ENCODE assay signal across 10 mouse cellular contexts in genomic region chr1:86032273-86032987, GRCm38 (mm10). TPM values are rescaled to one million over a fixed set of nuclear protein-coding genes. Genes with fewer than 3 reads are reported as not detected.
A peak's percentile ranks its signal among the peaks of the same experiment; 100 is the strongest.
DNase-seq lines count a peak whose midpoint lies in the region; ATAC-seq lines count a peak whose summit lies in the region.
"Had no signal": no experiment of that assay in that cellular context is flagged by ENCODE, and none has a peak within 500 bp of the region (broad histone marks: within the 10 kb centered on the region; RNA-seq: fewer than 3 reads in every experiment).

No protein-coding gene starts in this region.

- peak; percentile 50 for DNase-seq in ES-CJ7 (ENCODE audit: low read depth, low spot score)
- DNase-seq in cerebellum, adult 8-10 months, result peak; percentile 26
- DNase-seq in midbrain, embryonic 14.5 days, result peak; percentile 61
- no peak for DNase-seq in thymus, postnatal 10 days (ENCODE audit: low spot score in 2 of 2)
- DNase-seq in heart, embryonic 10.5 days (ENCODE audit: low spot score), result no peak
- DNase-seq in kidney, adult 8-10 months, result no peak
- DNase-seq: liver, embryonic 13.5 days had no signal

- peak overlapping the region; percentile 85 for H3K27ac ChIP-seq in hindbrain, embryonic 13.5 days
- H3K27ac ChIP-seq in midbrain, embryonic 14.5 days (replicated peaks; ENCODE audit: low read depth, low read length), result peak overlapping the region; percentile 64
- H3K27ac ChIP-seq in heart, embryonic 10.5 days, result no peak overlapping the region
- no peak overlapping the region for H3K27ac ChIP-seq in kidney, embryonic 15.5 days
- H3K27ac ChIP-seq: liver, embryonic 13.5 days; stomach, embryonic 15.5 days had no signal

- H3K27me3 ChIP-seq in hindbrain, embryonic 13.5 days, result no peaks in the 10 kb centered on the region
- H3K27me3 ChIP-seq in midbrain, embryonic 14.5 days (ENCODE audit: control insufficient read depth, insufficient read depth, low read length), result no peaks in the 10 kb centered on the region
- H3K27me3 ChIP-seq in heart, embryonic 10.5 days (ENCODE audit: insufficient read depth, poor library complexity, severe bottlenecking), result peaks cover 21% of the 10 kb centered on the region; the same call in 1 of the 2 replicates
- H3K27me3 ChIP-seq in kidney, embryonic 15.5 days, result 0 out of 2 replicates have a peak, but pooled peaks cover 3% of the 10 kb centered on the region
- H3K27me3 ChIP-seq: stomach, embryonic 15.5 days had no signal

- no peak overlapping the region for H3K9ac ChIP-seq in hindbrain, embryonic 13.5 days
- H3K9ac ChIP-seq in midbrain, embryonic 14.5 days (replicated peaks; ENCODE audit: low read length), result no peak overlapping the region
- no peak overlapping the region for H3K9ac ChIP-seq in kidney, embryonic 15.5 days
- H3K9ac ChIP-seq: liver, embryonic 13.5 days; stomach, embryonic 15.5 days had no signal

- no peak overlapping the region for H3K4me2 ChIP-seq in hindbrain, embryonic 13.5 days
- no peak overlapping the region for H3K4me2 ChIP-seq in midbrain, embryonic 14.5 days (ENCODE audit: low read length)
- no peak overlapping the region for H3K4me2 ChIP-seq in kidney, embryonic 15.5 days
- H3K4me2 ChIP-seq: liver, embryonic 13.5 days; stomach, embryonic 15.5 days had no signal

- peaks cover 14% of the 10 kb centered on the region for H3K4me1 ChIP-seq in hindbrain, embryonic 13.5 days (replicated peaks)
- no peaks in the 10 kb centered on the region for H3K4me1 ChIP-seq in midbrain, embryonic 14.5 days (ENCODE audit: control insufficient read depth, insufficient read depth, low read length)
- H3K4me1 ChIP-seq in heart, embryonic 10.5 days, result no peaks in the 10 kb centered on the region
- no peaks in the 10 kb centered on the region for H3K4me1 ChIP-seq in kidney, embryonic 15.5 days
- H3K4me1 ChIP-seq: liver, embryonic 13.5 days; stomach, embryonic 15.5 days had no signal

- 8% methylated on average over 11 of the region's 11 CpGs for WGBS in hindbrain, embryonic 13.5 days
- WGBS in midbrain, embryonic 14.5 days, result 10% methylated on average over 11 of the region's 11 CpGs
- WGBS in heart, embryonic 10.5 days, result 31% methylated on average over 11 of the region's 11 CpGs
- WGBS in kidney, embryonic 15.5 days, result 18% methylated on average over 11 of the region's 11 CpGs

- H3K4me3 ChIP-seq in hindbrain, embryonic 13.5 days, result no peak overlapping the region
- H3K4me3 ChIP-seq in midbrain, embryonic 14.5 days (replicated peaks; ENCODE audit: low read depth, low read length), result no peak overlapping the region
- H3K4me3 ChIP-seq in heart, embryonic 10.5 days, result no peak overlapping the region
- H3K4me3 ChIP-seq in kidney, embryonic 15.5 days (replicated peaks), result no peak overlapping the region
- H3K4me3 ChIP-seq: liver, embryonic 13.5 days; stomach, embryonic 15.5 days had no signal

- peak; percentile 93 for ATAC-seq in hindbrain, embryonic 13.5 days (ENCODE audit: low FRiP score)
- peak; percentile 60; the same call in 1 of the 2 replicates for ATAC-seq in midbrain, embryonic 14.5 days (ENCODE audit: low FRiP score, low TSS enrichment)
- ATAC-seq in kidney, embryonic 15.5 days (replicated peaks; ENCODE audit: low FRiP score), result no peak

- H3K36me3 ChIP-seq in hindbrain, embryonic 13.5 days, result no peaks in the 10 kb centered on the region
- H3K36me3 ChIP-seq in midbrain, embryonic 14.5 days (ENCODE audit: control insufficient read depth, insufficient read depth, low read length), result no peaks in the 10 kb centered on the region
- no peaks in the 10 kb centered on the region for H3K36me3 ChIP-seq in heart, embryonic 10.5 days
- no peaks in the 10 kb centered on the region for H3K36me3 ChIP-seq in kidney, embryonic 15.5 days
- H3K36me3 ChIP-seq: liver, embryonic 13.5 days; stomach, embryonic 15.5 days had no signal

- H3K9me3 ChIP-seq in hindbrain, embryonic 13.5 days, result no peaks in the 10 kb centered on the region
- H3K9me3 ChIP-seq in midbrain, embryonic 14.5 days (ENCODE audit: control insufficient read depth, low read length), result no peaks in the 10 kb centered on the region
- no peaks in the 10 kb centered on the region for H3K9me3 ChIP-seq in heart, embryonic 10.5 days
- no peaks in the 10 kb centered on the region for H3K9me3 ChIP-seq in kidney, embryonic 15.5 days (replicated peaks)
- H3K9me3 ChIP-seq: liver, embryonic 13.5 days; stomach, embryonic 15.5 days had no signal

RNA-seq across cellular contexts. Expression of gene 2810459M11Rik, which starts 13.2 kb away (rescaled TPM):
- 2.0 and 3.9 TPM in 2 replicates for polyA plus RNA-seq in hindbrain, embryonic 13.5 days (2015; fragmentation: Nextera tagmentation; extraction: Ambion mirVana)
- 7.0 and 7.3 TPM in 2 replicates for polyA plus RNA-seq in midbrain, embryonic 14.5 days (2014; fragmentation: Nextera tagmentation; extraction: Ambion mirVana)
- 1.1 and 4.7 TPM in 2 replicates for polyA plus RNA-seq in heart, embryonic 10.5 days (2016; fragmentation: Nextera tagmentation; extraction: Ambion mirVana)
- 1.1 and 1.2 TPM in 2 replicates for polyA plus RNA-seq in kidney, embryonic 15.5 days (2015; fragmentation: Nextera tagmentation; extraction: Ambion mirVana)

RNA-seq across cellular contexts. Expression of gene Spata3, which starts 15.8 kb away (rescaled TPM):
- polyA plus RNA-seq in hindbrain, embryonic 13.5 days (2015; fragmentation: Nextera tagmentation; extraction: Ambion mirVana), result 0.23 and 0.35 TPM in 2 replicates
- polyA plus RNA-seq in midbrain, embryonic 14.5 days (2014; fragmentation: Nextera tagmentation; extraction: Ambion mirVana), result 0.32 and 0.34 TPM in 2 replicates
- not detected in 2 replicates for polyA plus RNA-seq in heart, embryonic 10.5 days (2016; fragmentation: Nextera tagmentation; extraction: Ambion mirVana)
- not detected in 2 replicates for polyA plus RNA-seq in kidney, embryonic 15.5 days (2015; fragmentation: Nextera tagmentation; extraction: Ambion mirVana)
- polyA plus RNA-seq: stomach, embryonic 15.5 days had no signal

RNA-seq across cellular contexts. Expression of gene Psmd1, which starts 31.8 kb away (rescaled TPM):
- 184 and 194 TPM in 2 replicates for polyA plus RNA-seq in hindbrain, embryonic 13.5 days (2015; fragmentation: Nextera tagmentation; extraction: Ambion mirVana)
- polyA plus RNA-seq in midbrain, embryonic 14.5 days (2014; fragmentation: Nextera tagmentation; extraction: Ambion mirVana), result 149 and 214 TPM in 2 replicates
- polyA plus RNA-seq in heart, embryonic 10.5 days (2016; fragmentation: Nextera tagmentation; extraction: Ambion mirVana), result 191 and 198 TPM in 2 replicates
- 181 and 182 TPM in 2 replicates for polyA plus RNA-seq in kidney, embryonic 15.5 days (2015; fragmentation: Nextera tagmentation; extraction: Ambion mirVana)

Comparison
In these comparisons a context has a peak if more than half of its experiments do, and no peak if none do; other contexts are left out.
1. DNase-seq: peak in ES-CJ7 (single experiment), cerebellum, adult 8-10 months (single experiment) and midbrain, embryonic 14.5 days (single experiment); none in thymus, postnatal 10 days (0 of 2), heart, embryonic 10.5 days (single experiment) and kidney, adult 8-10 months (0 of 2).
2. H3K27ac ChIP-seq: peak in hindbrain, embryonic 13.5 days (single experiment) and midbrain, embryonic 14.5 days (single experiment); none in heart, embryonic 10.5 days (single experiment) and kidney, embryonic 15.5 days (single experiment).